Mouse (Mus musculus): ENCODE results near the gene Pdzrn3. TPM values are rescaled to one million over a fixed set of nuclear protein-coding genes. Genes with fewer than 3 reads are reported as not detected.

Gene Pdzrn3
- total RNA-seq (2021): 1 to 10 TPM; 7.2 to 7.3 TPM
- long read RNA-seq, full-length matches to known transcripts: 4 of 11 reads
- long read RNA-seq, partial matches to known transcripts: 1 of 11 reads
- long read RNA-seq, other reads (novel, unspliced or antisense): 6 of 11 reads

GRCm38 (mm10) chr6:101377167-101377934 is at the start of gene Pdzrn3:
Gene Pdzrn3, minus strand, starts transcription at chr6:101377897.
- DNase-seq (ENCODE audit: low spot score in 2 of 2): peak in 1 of 2 experiments; percentile 51

- DNase-seq (ENCODE audit: low spot score in 2 of 2): no peak
Observed at GRCm38 (mm10) chr6:101427296-101427695, 49.6 kb upstream of the Pdzrn3 start.

- DNase-seq (ENCODE audit: low spot score in 2 of 2): peak in 1 of 2 experiments; percentile 52
Observed at GRCm38 (mm10) chr6:101426301-101426700, 48.6 kb upstream of the Pdzrn3 start.

- DNase-seq (ENCODE audit: low spot score in 2 of 2): no peak
Observed at GRCm38 (mm10) chr6:101422084-101422954, 44.6 kb upstream of the Pdzrn3 start.

GRCm38 (mm10) chr6:101418213-101418612 is 40.5 kb upstream of the Pdzrn3 start:
- no peak for DNase-seq (ENCODE audit: low spot score in 2 of 2)

- no peak for DNase-seq (ENCODE audit: low spot score in 2 of 2)
Observed at GRCm38 (mm10) chr6:101411701-101412100, 34.0 kb upstream of the Pdzrn3 start.

- no peak for DNase-seq (ENCODE audit: low spot score in 2 of 2)
Observed at GRCm38 (mm10) chr6:101411064-101411463, 33.4 kb upstream of the Pdzrn3 start.

- DNase-seq (ENCODE audit: low spot score in 2 of 2): peak in 1 of 2 experiments; percentile 18
Observed at GRCm38 (mm10) chr6:101396711-101397110, 19.0 kb upstream of the Pdzrn3 start.

- DNase-seq (ENCODE audit: low spot score in 2 of 2): no peak
Observed at GRCm38 (mm10) chr6:101395908-101396307, 18.2 kb upstream of the Pdzrn3 start.

GRCm38 (mm10) chr6:101392801-101393117 is 15.1 kb upstream of the Pdzrn3 start:
- no peak for DNase-seq (ENCODE audit: low spot score in 2 of 2)

- DNase-seq (ENCODE audit: low spot score in 2 of 2): no peak
Observed at GRCm38 (mm10) chr6:101392107-101392800, 14.6 kb upstream of the Pdzrn3 start.

GRCm38 (mm10) chr6:101385490-101385889 is 7.8 kb upstream of the Pdzrn3 start:
- no peak for DNase-seq (ENCODE audit: low spot score in 2 of 2)

- no peak for DNase-seq (ENCODE audit: low spot score in 2 of 2)
Observed at GRCm38 (mm10) chr6:101384958-101385357, 7.3 kb upstream of the Pdzrn3 start.

GRCm38 (mm10) chr6:101384476-101384875 is 6.8 kb upstream of the Pdzrn3 start:
- DNase-seq (ENCODE audit: low spot score in 2 of 2): no peak

GRCm38 (mm10) chr6:101382891-101383290 is 5.2 kb upstream of the Pdzrn3 start:
- no peak for DNase-seq (ENCODE audit: low spot score in 2 of 2)

GRCm38 (mm10) chr6:101379546-101379945 is 1.8 kb upstream of the Pdzrn3 start:
- DNase-seq (ENCODE audit: low spot score in 2 of 2): no peak

- DNase-seq (ENCODE audit: low spot score in 2 of 2): peak in 1 of 2 experiments; percentile 42
Observed at GRCm38 (mm10) chr6:101377935-101378609, 375 bp upstream of the Pdzrn3 start.

- no peak for DNase-seq (ENCODE audit: low spot score in 2 of 2)
Observed at GRCm38 (mm10) chr6:101376511-101377166, 1.1 kb downstream of the Pdzrn3 start.

- DNase-seq (ENCODE audit: low spot score in 2 of 2): no peak
Observed at GRCm38 (mm10) chr6:101376049-101376448, 1.6 kb downstream of the Pdzrn3 start.

- no peak for DNase-seq (ENCODE audit: low spot score in 2 of 2)
Observed at GRCm38 (mm10) chr6:101374721-101375120, 3.0 kb downstream of the Pdzrn3 start.

All from layer of hippocampus, adult 18-20 months (tissue).